Mouse (Mus musculus) liver, embryonic 16.5 days (tissue): ENCODE measurements at regions not wholly inside any gene's neighbourhood (a gene's known extent, or its start where the extent isn't known, plus 50 kb on each side); places are given as distances from the start of the nearest gene placed in this dataset.

Experiments
- ATAC-seq: fragments of 200-750 bp; cut with Nextera tagmentation; 2 replicates; pipeline ENCODE4 v1.8.0; 2017; ENCODE audit warnings: low read depth, mild to moderate bottlenecking, moderate number of reproducible peaks, moderate library complexity
- H3K27ac ChIP-seq: fragments of 300-500 bp; sonication (generic); 2 replicates; pipeline ENCODE4 v1.5.1; 2014; ENCODE audit warnings: mild to moderate bottlenecking, low read length
- H3K27me3 ChIP-seq: fragments of 300-500 bp; sonication (generic); 2 replicates; pipeline ENCODE4 v1.6.1; 2014; ENCODE audit warnings: low read depth, low read length, mixed read lengths; ENCODE audit not compliant: control insufficient read depth, insufficient read depth
- H3K36me3 ChIP-seq: fragments of 300-500 bp; sonication (generic); 2 replicates; pipeline ENCODE4 v1.6.1; 2014; ENCODE audit warnings: mild to moderate bottlenecking; ENCODE audit not compliant: control insufficient read depth, insufficient read depth
- H3K4me1 ChIP-seq: fragments of 300-500 bp; sonication (generic); 2 replicates; pipeline ENCODE4 v1.6.1; 2014; ENCODE audit warnings: low read depth, low read length, mixed read lengths; ENCODE audit not compliant: control insufficient read depth
- H3K4me2 ChIP-seq: fragments of 300-500 bp; sonication (generic); 2 replicates; pipeline ENCODE4 v1.6.1; 2014; ENCODE audit warnings: low read depth, low read length, mixed read lengths
- H3K4me3 ChIP-seq: fragments of 300-500 bp; sonication (generic); 2 replicates; pipeline ENCODE4 v1.5.1; 2014; ENCODE audit warnings: low read depth, mild to moderate bottlenecking, low read length
- H3K9ac ChIP-seq: fragments of 300-500 bp; sonication (generic); 2 replicates; pipeline ENCODE4 v1.6.1; 2014; ENCODE audit warnings: low read depth, low read length
- H3K9me3 ChIP-seq: fragments of 300-500 bp; sonication (generic); replicated peaks from 2 replicates; pipeline ENCODE4 v1.6.1; 2016; ENCODE audit warnings: low read length; ENCODE audit not compliant: control insufficient read depth
- WGBS: fragments of 180-500 bp; shearing (Covaris S2); extraction: QIAGEN DNeasy Blood & Tissue Kit; methylation state at CpG from one replicate; pipeline ENCODE4 v1.1.7; 2014; ENCODE audit not compliant: insufficient replicate concordance; 5-methylcytosine and 5-hydroxymethylcytosine counted together

- 35% methylated on average over 4 of the region's 4 CpGs for WGBS
- Histone ChIP-seq H3K9ac (no peak overlapping the region), H3K36me3 (no peaks in the 10 kb centered on the region), H3K4me3 (no peak overlapping the region), H3K27me3 (no peaks in the 10 kb centered on the region), H3K4me1 (no peaks in the 10 kb centered on the region), H3K9me3 (no peaks in the 10 kb centered on the region), H3K27ac (no peak overlapping the region), H3K4me2 (no peak overlapping the region)
- no peak for ATAC-seq
Measured at GRCm38 (mm10) chr10:96350692-96351091, 214.3 kb downstream of the Gm5426 start.

DNA sequence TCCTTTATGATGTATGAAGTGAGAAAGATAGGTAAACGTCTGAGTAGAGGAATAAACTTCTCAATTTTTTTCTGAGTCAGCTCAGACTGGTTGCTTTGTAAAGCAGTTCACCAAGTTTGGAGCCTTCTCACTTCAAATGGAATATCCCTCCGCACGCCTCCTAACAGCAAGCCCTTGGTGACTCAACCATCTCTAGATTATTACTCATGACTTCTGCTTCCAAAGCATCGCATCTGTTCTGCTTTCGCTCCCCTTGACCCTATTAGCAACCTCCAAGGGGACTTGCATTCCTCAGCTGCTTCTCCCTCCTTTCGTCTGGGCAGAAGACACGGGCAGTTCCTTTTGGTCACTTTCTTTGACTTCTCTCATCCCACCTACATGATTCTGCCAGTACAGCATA, 214.9 kb downstream of the Gm5426 start:
- Histone ChIP-seq H3K27ac (no peak overlapping the region), H3K9ac (no peak overlapping the region), H3K4me1 (no peaks in the 10 kb centered on the region), H3K9me3 (no peaks in the 10 kb centered on the region), H3K27me3 (no peaks in the 10 kb centered on the region), H3K36me3 (no peaks in the 10 kb centered on the region), H3K4me3 (no peak overlapping the region), H3K4me2 (no peak overlapping the region)
- 66% methylated on average over 7 of the region's 7 CpGs for WGBS
- ATAC-seq = no peak

DNA sequence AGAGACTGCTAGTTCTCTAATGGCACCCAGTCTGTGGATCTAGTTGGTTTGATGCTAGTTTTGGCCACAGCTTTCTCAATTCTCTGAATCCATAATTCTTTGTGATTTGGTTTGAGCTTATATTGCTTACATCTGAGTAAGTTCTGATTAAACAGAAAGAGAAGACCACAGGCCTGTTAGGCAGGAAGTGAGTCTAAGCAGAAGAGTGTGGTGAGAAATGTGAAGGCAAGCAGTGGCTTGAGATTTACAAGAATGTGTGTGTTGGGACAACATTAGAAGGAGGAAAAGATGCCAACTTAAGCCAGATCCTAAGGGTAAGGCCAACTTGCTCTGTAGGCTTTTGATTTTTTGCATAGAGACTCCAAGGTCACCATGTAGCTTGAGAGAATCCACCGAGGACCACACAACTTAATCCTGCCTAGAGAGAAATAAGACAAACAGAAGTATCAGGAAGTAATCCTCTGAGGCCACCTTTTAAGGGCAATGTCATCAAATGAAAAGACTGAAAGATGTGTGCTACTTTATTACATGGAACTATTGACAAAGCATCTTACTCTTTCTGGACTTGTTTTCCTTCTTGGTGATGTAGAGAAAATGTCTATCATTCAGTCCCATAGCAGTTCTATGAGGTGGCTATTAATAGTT, 220.7 kb downstream of the Gm5426 start:
- Histone ChIP-seq H3K9ac (no peak overlapping the region), H3K4me1 (no peaks in the 10 kb centered on the region; the same call in 1 of the 2 replicates), H3K4me2 (no peak overlapping the region), H3K36me3 (no peaks in the 10 kb centered on the region), H3K27ac (no peak overlapping the region), H3K4me3 (no peak overlapping the region), H3K27me3 (no peaks in the 10 kb centered on the region), H3K9me3 (no peaks in the 10 kb centered on the region)
- no peak for ATAC-seq
- 60% methylated on average over 1 of the region's 1 CpGs for WGBS

DNA sequence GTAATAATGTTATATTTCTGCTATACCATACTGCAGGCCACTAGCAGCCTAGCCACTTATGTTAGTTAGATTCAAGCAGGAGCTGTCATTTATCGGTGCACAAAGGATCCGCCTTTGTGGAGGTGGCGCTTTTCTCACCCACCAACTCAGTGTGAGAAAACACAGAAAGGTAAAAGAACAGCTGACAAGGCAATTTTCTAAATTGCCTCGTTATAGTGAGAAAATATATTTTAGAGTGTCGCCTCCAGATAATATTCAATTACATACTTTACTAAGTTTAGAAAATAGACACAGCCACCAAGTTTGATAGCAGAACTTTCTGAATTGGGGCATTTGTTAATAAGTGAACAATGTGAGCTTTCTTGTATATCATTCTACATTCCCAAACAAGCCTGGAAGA, 221.2 kb downstream of the Gm5426 start:
- H3K9ac ChIP-seq = no peak overlapping the region
- H3K4me1 ChIP-seq = no peaks in the 10 kb centered on the region; the same call in 1 of the 2 replicates
- no peaks in the 10 kb centered on the region for H3K27me3 ChIP-seq
- no peaks in the 10 kb centered on the region for H3K36me3 ChIP-seq
- no peak overlapping the region for H3K4me3 ChIP-seq
- 73% methylated on average over 5 of the region's 5 CpGs for WGBS
- no peaks in the 10 kb centered on the region for H3K9me3 ChIP-seq
- no peak overlapping the region for H3K4me2 ChIP-seq
- no peak overlapping the region for H3K27ac ChIP-seq
- no peak for ATAC-seq

DNA sequence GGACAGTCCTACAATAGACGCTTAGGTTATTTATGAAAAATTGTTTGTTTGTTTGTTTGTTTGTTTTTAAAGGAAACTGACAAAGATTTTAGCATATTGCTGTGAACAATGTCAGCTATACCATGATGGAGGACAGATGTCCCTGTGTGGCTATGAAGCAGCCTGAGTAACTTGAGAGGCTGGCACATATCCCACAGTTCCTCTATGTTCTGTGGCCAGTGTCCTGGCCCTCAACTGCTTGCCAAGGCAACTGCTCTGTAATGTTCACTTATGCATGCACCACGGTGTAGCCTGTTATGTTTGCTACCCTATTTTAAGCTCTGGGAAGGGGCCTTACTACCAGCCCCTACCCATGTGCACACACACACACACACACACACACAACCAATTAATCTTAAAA, 222.6 kb downstream of the Gm5426 start:
- Histone ChIP-seq H3K27ac (no peak overlapping the region), H3K36me3 (no peaks in the 10 kb centered on the region), H3K4me2 (no peak overlapping the region), H3K4me1 (no peaks in the 10 kb centered on the region; the same call in 1 of the 2 replicates), H3K9me3 (no peaks in the 10 kb centered on the region), H3K27me3 (no peaks in the 10 kb centered on the region), H3K9ac (no peak overlapping the region), H3K4me3 (no peak overlapping the region)
- ATAC-seq = no peak
- WGBS = 57% methylated on average over 2 of the region's 2 CpGs

DNA sequence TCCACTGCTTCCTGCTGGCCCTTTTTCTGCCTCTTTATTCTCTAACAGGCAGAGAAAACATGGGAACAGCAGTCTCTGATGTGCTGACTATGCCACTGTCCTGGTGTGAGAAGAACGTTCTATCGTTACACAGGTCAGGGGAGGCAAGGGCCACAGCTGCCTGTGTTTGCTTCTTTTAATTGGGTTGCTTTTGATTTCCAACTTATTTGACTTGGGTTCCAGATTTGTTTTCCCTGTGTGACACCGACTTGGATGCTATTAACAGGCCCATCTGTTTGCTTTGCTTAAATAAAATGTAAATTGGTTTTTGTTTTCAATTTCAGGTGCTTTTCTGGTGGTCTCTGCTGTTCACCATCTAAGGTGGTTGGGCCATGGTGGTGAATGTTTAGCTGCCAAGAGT, 225.8 kb downstream of the Gm5426 start:
- no peak overlapping the region for H3K4me2 ChIP-seq
- ATAC-seq = no peak
- H3K27ac ChIP-seq = no peak overlapping the region
- no peak overlapping the region for H3K9ac ChIP-seq
- H3K36me3 ChIP-seq = no peaks in the 10 kb centered on the region
- H3K4me3 ChIP-seq = no peak overlapping the region
- 60% methylated on average over 3 of the region's 3 CpGs for WGBS
- H3K4me1 ChIP-seq = no peaks in the 10 kb centered on the region; the same call in 1 of the 2 replicates
- no peaks in the 10 kb centered on the region for H3K27me3 ChIP-seq
- no peaks in the 10 kb centered on the region for H3K9me3 ChIP-seq

DNA sequence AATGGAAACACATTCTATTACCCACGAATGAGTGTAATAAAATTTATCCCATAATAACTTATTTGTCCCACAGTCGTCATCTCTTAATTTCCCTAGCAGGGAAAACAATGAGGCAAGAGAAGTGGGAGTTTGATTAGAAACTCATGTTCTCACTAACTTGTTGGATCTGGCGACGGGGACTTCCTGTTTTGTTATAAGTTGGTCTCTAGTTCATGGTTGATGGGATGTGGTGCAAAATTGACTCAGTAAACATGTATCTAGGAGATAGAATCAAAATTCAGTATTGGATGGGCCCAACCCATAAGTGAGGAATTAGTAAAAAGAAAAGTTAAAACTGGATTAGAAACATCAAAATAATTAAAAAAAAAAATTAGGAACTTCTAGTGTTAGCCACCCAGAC, 227.5 kb downstream of the Gm5426 start:
- Histone ChIP-seq H3K27ac (no peak overlapping the region), H3K4me3 (no peak overlapping the region), H3K4me1 (no peaks in the 10 kb centered on the region; the same call in 1 of the 2 replicates), H3K9ac (no peak overlapping the region), H3K9me3 (no peaks in the 10 kb centered on the region), H3K27me3 (no peaks in the 10 kb centered on the region), H3K36me3 (no peaks in the 10 kb centered on the region), H3K4me2 (no peak overlapping the region)
- WGBS = 53% methylated on average over 4 of the region's 4 CpGs
- no peak for ATAC-seq

DNA sequence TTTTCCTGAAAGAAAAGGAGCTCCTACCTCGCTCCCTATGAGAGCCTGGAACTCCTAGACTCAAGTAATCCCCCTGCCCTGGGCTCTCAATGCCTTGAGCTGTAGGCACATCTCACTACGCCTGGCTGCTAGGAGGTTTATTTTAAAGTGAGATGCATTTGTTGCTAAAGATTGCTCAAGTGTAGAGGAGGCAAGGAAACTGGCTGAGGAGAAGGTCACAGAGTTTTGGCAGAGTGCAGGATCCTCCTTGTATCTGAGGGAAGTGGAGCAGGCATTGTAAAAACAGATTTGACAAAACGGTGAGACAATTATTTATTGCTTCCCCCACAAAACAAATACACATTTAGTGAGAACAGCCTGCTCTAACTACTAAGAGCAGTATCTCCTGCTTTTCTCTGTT, 228.7 kb downstream of the Gm5426 start:
- ATAC-seq = no peak
- no peak overlapping the region for H3K4me2 ChIP-seq
- WGBS = 43% methylated on average over 3 of the region's 3 CpGs
- no peak overlapping the region for H3K9ac ChIP-seq
- no peak overlapping the region for H3K4me3 ChIP-seq
- H3K27ac ChIP-seq = no peak overlapping the region
- H3K9me3 ChIP-seq = no peaks in the 10 kb centered on the region
- H3K4me1 ChIP-seq = no peaks in the 10 kb centered on the region; the same call in 1 of the 2 replicates
- no peaks in the 10 kb centered on the region for H3K27me3 ChIP-seq
- H3K36me3 ChIP-seq = no peaks in the 10 kb centered on the region

DNA sequence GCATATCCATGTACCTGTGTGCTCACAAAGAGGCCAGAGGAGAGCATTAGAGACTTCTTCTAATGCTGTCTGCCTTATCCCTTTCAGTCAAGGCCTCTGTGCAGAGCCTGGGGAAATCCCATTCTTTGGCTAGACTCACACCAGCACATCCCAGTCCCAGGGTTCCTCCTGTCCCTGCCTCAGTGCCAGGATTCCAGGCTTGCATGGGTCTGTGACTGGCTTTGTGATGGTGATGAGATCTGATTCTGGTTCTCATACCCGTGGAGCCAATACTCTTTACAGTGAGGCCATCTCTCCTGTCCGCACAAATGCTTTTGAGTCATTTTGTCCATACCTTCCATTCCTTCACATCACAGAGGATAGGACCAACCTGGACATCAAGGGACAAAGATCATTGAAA, 230.5 kb downstream of the Gm5426 start:
- no peak overlapping the region for H3K4me3 ChIP-seq
- 61% methylated on average over 2 of the region's 2 CpGs for WGBS
- no peaks in the 10 kb centered on the region; the same call in 1 of the 2 replicates for H3K4me1 ChIP-seq
- H3K27me3 ChIP-seq = no peaks in the 10 kb centered on the region
- H3K4me2 ChIP-seq = no peak overlapping the region
- H3K27ac ChIP-seq = no peak overlapping the region
- H3K9me3 ChIP-seq = no peaks in the 10 kb centered on the region
- no peak overlapping the region for H3K9ac ChIP-seq
- no peaks in the 10 kb centered on the region for H3K36me3 ChIP-seq
- ATAC-seq = no peak
